Mouse (Mus musculus): Measurements from ENCODE around the gene Slc4a3. TPM values are rescaled to one million over a fixed set of nuclear protein-coding genes. Genes with fewer than 3 reads are reported as not detected.

Gene Slc4a3
- total RNA-seq, 2 experiments from 2014 or later, result 176 to 200 TPM

DNA sequence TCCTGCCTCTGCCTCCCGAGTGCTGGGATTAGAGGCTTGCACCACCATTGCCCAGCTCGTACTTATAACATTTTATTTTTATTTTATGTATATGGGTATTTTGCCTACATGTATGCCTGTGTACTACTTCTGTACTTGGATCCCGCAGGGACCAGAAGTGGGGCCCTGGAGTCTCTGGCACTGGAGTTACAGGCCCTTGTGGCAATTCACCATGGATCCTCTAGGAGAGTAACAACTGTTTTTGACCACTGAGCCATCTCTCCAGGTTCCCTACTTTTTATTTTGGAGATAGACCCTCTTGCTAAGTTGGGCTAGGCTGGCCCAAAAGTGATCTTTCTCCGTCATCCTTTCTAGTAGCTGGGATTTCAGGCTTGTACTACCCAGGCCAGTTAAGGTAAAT lies 27.6 kb upstream of the Slc4a3 start:
- DNase-seq (ENCODE audit: low spot score in 2 of 2), result no peak
- intact Hi-C loops (cut with DNase I), result no loop called here

- intact Hi-C loops (cut with DNase I), result no loop called here
- DNase-seq (ENCODE audit: low spot score in 2 of 2), result no peak
Measured at GRCm38 (mm10) chr1:75519576-75519975, 26.5 kb upstream of the Slc4a3 start.

DNA sequence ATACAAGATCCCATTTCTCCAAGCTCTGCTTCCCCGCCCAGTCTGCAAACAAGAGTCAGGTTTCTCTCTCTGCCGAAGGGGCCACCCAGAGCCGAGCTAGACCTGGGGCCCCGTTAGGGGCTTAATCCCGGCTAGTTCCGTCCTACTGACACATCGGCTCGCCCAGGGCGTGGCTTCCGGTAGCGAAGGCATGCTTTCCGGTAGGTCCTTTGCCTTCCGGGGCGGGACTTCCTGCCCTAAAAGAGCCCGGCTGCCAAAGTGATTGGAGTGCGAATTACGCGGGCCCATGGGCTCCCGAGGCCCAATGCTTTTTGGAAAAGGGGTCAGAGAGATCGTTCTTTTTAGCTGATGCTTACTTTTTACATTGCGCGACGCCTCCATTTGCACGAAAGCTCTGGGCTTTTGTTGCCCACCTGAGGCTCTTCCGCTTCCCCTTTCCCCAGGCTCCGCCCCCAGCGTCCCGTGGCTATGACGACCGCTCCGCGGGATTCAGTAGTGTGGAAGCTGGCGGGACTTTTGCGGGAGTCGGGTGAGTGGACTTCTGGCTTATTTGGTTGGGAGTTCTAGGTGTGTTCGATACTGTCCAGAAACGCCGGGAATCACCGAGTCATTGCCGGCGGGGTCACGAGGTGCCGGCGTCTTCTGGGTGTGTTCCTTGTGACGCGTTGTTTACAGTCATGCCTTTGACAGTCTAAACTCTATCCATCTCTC lies 24.6 kb upstream of the Slc4a3 start, which contains the start of gene Stk11ip:
Stk11ip (plus strand) TSS at position 209 of the 711 bp plus-strand sequence.
- DNase-seq (ENCODE audit: low spot score in 2 of 2), result peak; percentile 91 to 92
- intact Hi-C loops (cut with DNase I), result no loop called here

DNA sequence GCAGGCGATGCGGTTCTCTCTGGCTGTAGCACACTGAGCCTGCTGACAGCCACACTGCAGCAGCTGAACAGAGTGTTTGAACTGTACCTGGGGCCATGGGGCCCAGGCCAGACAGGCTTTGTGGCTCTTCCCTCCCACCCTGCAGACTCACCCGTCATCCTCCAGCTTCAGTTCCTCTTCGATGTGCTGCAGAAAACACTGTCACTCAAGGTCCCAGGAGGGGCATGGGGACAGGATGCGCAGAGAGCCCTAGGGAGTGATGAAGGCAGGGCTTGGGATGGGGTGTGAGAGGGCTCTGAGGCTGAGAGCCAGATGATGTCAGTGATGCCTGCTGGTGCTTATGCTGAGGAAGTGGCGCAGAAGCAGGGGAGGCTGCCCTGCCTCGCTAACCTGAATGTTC lies 21.4 kb upstream of the Slc4a3 start:
- intact Hi-C loops (cut with DNase I), result no loop called here
- no peak for DNase-seq (ENCODE audit: low spot score in 2 of 2)

GRCm38 (mm10) chr1:75530546-75530945 lies 15.5 kb upstream of the Slc4a3 start:
- intact Hi-C loops (cut with DNase I), result no loop called here

GRCm38 (mm10) chr1:75532280-75533172 lies 13.5 kb upstream of the Slc4a3 start:
- intact Hi-C loops (cut with DNase I), result no loop called here
- DNase-seq (ENCODE audit: low spot score in 2 of 2), result no peak

More at GRCm38 (mm10) chr1:75530546-75530945, 15.5 kb upstream of the Slc4a3 start:
- no peak for DNase-seq (ENCODE audit: low spot score in 2 of 2)

GRCm38 (mm10) chr1:75533325-75534252 lies 12.5 kb upstream of the Slc4a3 start:
- DNase-seq (ENCODE audit: low spot score in 2 of 2), result no peak
- intact Hi-C loops (cut with DNase I), result no loop called here

DNA sequence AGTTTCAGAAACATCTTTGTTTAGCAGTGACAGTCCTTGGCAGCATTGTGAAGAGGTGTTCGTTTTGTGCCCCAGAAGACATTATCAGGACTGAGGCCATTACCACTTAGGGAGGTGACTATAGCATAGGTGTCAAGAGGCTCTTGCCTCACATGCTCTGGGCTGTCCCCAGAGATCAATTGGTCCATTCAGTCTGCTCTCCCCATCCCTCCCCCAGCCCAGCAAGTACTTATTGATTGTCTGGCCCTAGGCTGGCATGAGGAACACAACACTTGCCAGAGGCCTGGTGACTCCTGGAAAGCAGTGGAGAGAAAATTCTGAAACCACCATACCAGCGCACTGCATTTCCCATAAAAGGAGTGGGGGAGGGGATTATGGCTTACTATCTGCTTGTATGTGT lies 8.5 kb upstream of the Slc4a3 start:
- intact Hi-C loops (cut with DNase I), result no loop called here
- no peak for DNase-seq (ENCODE audit: low spot score in 2 of 2)

DNA sequence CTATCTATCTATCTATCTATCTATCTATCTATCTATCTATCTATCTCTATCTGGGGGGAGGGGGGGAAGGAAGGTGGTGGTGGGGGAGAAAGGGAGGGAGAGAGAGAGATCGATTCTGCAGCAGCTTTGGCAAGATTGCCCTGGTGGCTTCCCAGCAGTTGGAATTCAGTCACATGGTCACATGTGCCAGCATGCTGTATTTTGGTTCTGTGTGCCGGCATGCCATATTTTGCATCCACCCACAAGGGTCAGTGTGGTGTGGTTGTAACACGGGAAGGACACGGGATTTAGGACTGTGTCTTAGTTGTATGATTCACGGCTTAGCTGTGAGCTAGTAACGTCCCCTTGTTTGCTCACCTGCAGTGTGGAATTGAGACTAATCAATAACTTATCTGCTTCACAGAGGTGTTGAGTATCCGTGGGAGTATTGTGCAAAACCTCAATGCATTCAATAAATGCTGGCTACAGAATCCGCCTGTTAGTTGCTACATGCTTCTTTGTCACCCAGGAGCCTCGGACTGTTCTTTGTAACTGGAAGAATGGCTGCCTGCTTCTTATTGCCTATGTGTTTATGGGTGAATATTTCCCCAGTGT lies 7.4 kb upstream of the Slc4a3 start:
- no peak for DNase-seq (ENCODE audit: low spot score in 2 of 2)
- intact Hi-C loops (cut with DNase I), result no loop called here

- DNase-seq (ENCODE audit: low spot score in 2 of 2), result no peak
- intact Hi-C loops (cut with DNase I), result no loop called here
Measured at GRCm38 (mm10) chr1:75541496-75541895, 4.6 kb upstream of the Slc4a3 start.

DNA sequence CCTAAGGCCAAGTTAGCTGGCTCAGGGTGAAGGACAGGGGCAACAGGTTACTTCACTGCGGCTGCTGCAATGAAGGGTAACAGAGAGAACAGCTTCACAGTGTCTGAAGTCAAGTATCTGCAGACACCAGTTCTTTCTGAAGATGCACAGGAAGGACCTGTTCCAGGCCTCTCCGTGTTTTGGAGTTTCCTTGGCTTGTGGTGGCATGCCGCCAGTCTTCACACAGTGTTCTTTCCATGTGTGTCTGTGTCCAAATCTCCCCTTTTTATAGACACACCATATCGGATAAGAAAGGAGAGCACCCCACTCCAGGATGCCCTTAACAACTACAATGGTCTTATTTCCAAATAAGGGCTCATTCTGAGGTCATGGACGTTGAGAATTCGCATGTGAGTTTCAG lies 1.7 kb upstream of the Slc4a3 start:
- no peak for DNase-seq (ENCODE audit: low spot score in 2 of 2)
- intact Hi-C loops (cut with DNase I), result no loop called here

- no peak for DNase-seq (ENCODE audit: low spot score in 2 of 2)
- intact Hi-C loops (cut with DNase I), result loop anchor here (5.0 kb wide), 2 partner anchors 40 to 60 kb away; partner anchors contain the start of genes Inha and Obsl1
Measured at GRCm38 (mm10) chr1:75547351-75547750, 1.3 kb downstream of the Slc4a3 start.

- no peak for DNase-seq (ENCODE audit: low spot score in 2 of 2)
Measured at GRCm38 (mm10) chr1:75548083-75548482, 2.0 kb downstream of the Slc4a3 start.

GRCm38 (mm10) chr1:75548871-75549270 lies 2.8 kb downstream of the Slc4a3 start:
- no peak for DNase-seq (ENCODE audit: low spot score in 2 of 2)
- intact Hi-C loops (cut with DNase I), result loop anchor here (5.0 kb wide), 2 partner anchors 42 to 62 kb away; partner anchors contain the start of genes Inha and Obsl1

More at GRCm38 (mm10) chr1:75548083-75548482, 2.0 kb downstream of the Slc4a3 start:
- intact Hi-C loops (cut with DNase I), result loop anchor here (5.0 kb wide), 2 partner anchors 41 to 61 kb away; partner anchors contain the start of genes Inha and Obsl1

DNA sequence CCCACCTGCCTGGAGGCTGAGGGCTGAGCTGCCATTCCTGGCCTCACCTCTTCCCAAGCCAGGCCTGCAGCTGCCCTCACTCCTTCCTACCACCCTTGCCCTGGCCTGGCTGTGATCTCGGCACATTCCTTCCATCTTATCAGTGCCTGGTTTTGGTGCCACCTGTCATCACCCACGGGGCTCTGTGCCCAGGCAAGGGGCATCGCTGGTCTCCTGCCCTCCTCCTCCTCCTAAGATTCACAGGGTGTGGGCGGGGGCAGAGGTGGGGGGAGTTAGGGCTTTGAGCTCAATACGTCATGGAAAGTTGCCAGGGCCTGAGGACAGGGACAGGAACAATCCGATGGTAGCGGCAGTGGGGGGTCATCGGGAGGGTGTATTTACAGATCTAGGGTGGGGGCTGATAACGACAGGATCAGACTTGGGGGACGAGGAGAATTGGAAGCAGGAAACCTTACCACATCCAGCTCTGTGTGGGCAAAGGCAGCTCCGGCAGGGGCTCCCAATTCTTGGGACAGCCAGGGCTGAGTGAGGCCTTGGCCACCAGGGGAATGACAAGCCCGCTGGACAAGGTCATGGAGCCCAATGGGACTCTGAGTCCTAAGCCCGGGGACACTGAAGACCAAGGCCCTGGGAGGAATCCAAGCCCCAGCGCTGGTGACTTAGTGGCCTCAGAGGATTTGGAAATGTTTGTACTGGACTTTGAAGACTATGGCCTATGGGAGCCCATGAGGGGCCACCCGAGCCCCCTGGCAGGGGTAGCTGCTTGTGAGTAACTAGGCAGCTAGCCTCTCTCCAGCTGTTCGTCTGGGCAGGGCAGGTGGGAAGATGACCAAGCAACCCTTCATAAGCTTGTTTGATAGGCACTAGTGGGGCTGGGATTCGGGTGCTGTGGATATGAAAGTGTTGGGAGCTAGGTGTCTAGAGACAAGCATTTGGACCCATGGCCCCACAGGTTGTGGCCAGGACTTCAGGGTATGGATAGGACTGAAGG lies 3.5 kb downstream of the Slc4a3 start:
- no peak for DNase-seq (ENCODE audit: low spot score in 2 of 2)
- intact Hi-C loops (cut with DNase I), result loop anchor here (5.0 kb wide), 2 partner anchors 42 to 62 kb away; partner anchors contain the start of genes Inha and Obsl1

DNA sequence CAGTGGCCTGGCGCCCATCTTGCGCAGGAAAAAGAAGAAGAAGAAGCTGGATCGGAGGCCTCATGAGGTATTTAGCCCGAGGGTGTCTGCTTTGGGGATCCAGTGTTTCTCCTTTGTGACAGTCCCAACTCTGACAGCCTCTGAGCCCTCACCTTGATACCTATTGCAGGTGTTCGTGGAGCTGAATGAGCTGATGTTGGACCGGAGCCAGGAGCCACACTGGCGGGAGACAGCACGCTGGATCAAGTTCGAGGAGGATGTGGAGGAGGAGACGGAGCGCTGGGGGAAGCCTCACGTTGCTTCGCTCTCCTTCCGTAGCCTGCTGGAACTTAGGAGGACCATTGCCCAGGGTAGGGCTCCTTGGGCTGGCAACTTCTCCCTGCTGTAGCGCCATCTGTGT lies 4.5 kb downstream of the Slc4a3 start:
- no peak for DNase-seq (ENCODE audit: low spot score in 2 of 2)
- intact Hi-C loops (cut with DNase I), result no loop called here

- no peak for DNase-seq (ENCODE audit: low spot score in 2 of 2)
Measured at GRCm38 (mm10) chr1:75555680-75556079, 9.6 kb downstream of the Slc4a3 start.

More at GRCm38 (mm10) chr1:75555680-75556079, 9.6 kb downstream of the Slc4a3 start:
- intact Hi-C loops (cut with DNase I), result no loop called here
